Mouse (Mus musculus): ENCODE results near the gene Rnf38. TPM values are rescaled to one million over a fixed set of nuclear protein-coding genes. Genes with fewer than 3 reads are reported as not detected.
A peak's percentile ranks its signal among the peaks of the same experiment; 100 is the strongest.

The Rnf38 gene
- total RNA-seq, 4 experiments from 2014 or later: 23.2 to 31.2 (median 26.0) TPM

DNA sequence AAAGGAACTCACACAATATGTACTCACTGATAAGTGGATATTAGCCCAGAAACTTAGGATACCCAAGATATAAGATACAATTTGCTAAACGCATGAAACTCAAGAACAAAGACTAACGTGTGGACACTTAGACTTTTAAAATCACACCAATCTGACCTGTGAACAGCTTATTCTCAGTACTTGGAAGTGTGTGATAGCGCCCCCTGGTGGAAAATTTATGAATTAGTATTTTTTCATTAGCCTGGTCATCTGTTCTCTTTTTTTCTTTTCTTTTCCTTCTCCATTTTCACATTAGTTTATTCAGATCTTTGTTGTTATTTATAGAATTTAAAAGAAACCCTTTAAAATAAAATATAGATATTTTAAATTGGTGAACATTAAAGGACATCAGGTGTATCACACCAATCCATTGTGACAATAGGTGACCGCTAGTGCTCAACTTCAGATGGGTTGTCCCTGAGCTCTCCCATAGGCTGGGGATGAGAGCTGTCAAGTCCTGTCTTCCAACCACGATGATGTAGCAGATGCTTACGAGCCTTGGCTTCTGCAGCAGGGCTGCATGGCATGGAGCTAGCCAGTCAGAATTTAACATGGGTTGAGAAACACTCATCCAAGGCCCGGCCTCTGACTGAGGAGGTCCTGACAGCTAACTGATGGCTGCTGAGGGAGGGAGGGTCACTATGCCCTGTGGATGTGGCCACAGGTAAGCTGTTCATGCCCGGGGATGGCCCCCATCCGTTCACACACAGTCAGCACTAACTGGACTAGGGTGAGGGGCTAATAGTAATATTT is 114.0 kb downstream of the Rnf38 start:
- DNase-seq (ENCODE audit: low spot score): peak; percentile 69

GRCm38 (mm10) chr4:44115046-44115445 is 118.5 kb downstream of the Rnf38 start:
- no peak for DNase-seq (ENCODE audit: low spot score)

GRCm38 (mm10) chr4:44113393-44114138 is 120.0 kb downstream of the Rnf38 start:
- no peak for DNase-seq (ENCODE audit: low spot score)

- peak; percentile 35 for DNase-seq (ENCODE audit: low spot score)
These were observed 120.8 kb downstream of the Rnf38 start for GRCm38 (mm10) chr4:44112741-44113140.

- no peak for DNase-seq (ENCODE audit: low spot score)
These were observed 122.8 kb downstream of the Rnf38 start for GRCm38 (mm10) chr4:44110771-44111170.

GRCm38 (mm10) chr4:44108297-44108696 is 125.3 kb downstream of the Rnf38 start:
- DNase-seq (ENCODE audit: low spot score): no peak

- peak; percentile 10 for DNase-seq (ENCODE audit: low spot score)
These were observed 126.2 kb downstream of the Rnf38 start for GRCm38 (mm10) chr4:44107339-44107738.

DNA sequence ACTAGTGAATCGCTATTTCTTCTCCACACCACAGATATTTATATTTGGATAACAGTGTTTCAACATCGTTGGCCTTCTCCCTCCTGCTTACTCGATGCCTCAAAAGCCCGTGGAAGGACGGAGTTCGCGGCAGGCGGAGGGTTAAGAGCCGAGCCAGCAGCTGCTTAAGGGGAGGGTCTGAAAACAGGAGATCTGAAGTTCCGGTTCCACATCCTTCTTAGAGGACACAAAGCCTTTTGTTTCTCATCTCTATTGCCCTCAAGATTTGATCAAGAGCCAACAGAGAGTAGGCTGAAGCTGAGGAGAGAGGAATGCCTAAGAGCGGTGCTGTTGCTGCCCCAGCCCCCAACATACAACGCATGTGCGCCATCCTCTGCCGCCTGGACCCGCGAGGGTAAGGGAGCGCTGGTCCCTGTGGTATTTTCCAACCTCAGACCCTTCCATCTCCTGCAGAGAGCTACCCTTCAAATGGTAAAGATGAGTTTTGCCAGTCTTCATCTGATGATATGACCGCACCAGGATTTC is 127.2 kb downstream of the Rnf38 start:
- DNase-seq (ENCODE audit: low spot score): peak; percentile 9

- DNase-seq (ENCODE audit: low spot score): peak; percentile 17
These were observed 129.2 kb downstream of the Rnf38 start for GRCm38 (mm10) chr4:44104195-44104917.

DNA sequence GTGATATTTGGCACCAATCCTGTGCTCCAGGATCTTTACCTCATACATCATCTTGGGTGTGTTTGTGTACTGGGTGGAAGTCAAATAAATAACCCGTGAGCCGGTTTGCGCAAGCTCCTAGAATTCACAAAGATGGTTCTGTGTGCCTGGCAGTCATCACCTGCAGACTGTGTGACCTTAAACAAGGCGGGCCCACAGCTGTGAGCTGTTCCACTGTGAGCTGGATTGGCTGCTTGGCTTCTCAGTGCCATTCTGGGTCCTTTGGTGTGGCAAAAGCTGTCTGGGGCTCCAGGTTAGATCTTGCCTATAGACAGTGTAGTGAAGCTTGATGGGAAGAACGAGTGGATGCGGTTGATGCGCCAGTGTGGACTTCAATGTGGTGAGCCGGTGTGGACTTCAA is 130.0 kb downstream of the Rnf38 start:
- DNase-seq (ENCODE audit: low spot score): no peak

- no peak for DNase-seq (ENCODE audit: low spot score)
These were observed 135.8 kb downstream of the Rnf38 start for GRCm38 (mm10) chr4:44097576-44098335.

DNA sequence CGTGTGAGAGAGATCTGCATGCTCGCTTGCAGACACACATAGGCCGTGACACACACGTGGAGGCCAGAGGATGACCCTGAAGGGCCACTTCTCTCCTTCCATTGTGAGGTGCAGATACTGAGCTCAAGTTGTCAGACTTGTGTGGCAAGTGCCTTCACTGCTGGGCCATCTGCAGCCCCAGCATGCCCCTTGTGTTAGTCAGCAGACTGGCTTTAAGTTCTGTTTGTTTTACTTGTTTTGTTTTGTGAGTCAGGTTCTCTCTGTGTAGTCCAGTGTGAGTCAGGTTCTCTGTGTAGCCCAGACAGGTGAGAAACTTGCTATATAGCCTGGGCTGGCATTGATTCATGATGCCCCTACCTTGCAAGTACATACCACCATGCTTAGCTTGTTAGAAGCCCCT is 139.1 kb downstream of the Rnf38 start:
- DNase-seq (ENCODE audit: low spot score): no peak

GRCm38 (mm10) chr4:44092359-44092758 is 141.2 kb downstream of the Rnf38 start:
- DNase-seq (ENCODE audit: low spot score): no peak

GRCm38 (mm10) chr4:44085566-44085965 is 148.0 kb downstream of the Rnf38 start:
- DNase-seq (ENCODE audit: low spot score): no peak

DNA sequence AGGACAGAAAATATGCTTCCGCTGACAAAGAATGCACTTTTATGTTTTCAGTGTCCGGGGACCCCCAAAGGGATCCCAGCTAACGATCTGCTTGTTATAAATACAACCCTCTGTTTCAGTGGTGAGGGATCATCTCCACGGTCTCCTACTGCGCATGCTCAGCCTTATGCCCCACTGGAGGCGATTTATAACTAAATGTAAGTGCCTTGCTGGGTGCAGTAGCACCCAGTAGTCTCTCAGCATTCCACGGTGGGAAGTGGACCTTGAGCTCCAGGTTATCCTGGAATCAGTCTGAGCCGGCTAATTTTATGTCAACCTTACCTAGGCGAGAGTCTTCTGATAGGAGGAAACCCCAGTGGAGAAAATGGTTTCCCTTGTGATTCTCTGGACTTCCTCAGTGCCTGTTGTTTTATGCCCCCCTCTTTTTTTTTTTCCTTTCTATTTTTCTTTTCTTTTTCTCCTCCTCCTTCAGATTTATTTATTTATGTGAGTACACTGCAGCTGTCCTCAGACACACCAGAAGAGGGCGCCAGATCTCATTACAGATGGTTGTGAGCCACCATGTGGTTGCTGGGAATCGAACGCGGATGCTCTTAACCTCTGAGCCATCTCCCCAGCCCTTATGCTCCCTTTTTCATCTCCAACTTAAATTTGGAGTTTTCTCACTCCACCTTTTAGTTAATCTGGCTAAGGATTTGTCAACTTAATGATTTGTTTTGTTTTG is 148.8 kb downstream of the Rnf38 start:
- DNase-seq (ENCODE audit: low spot score): no peak

DNA sequence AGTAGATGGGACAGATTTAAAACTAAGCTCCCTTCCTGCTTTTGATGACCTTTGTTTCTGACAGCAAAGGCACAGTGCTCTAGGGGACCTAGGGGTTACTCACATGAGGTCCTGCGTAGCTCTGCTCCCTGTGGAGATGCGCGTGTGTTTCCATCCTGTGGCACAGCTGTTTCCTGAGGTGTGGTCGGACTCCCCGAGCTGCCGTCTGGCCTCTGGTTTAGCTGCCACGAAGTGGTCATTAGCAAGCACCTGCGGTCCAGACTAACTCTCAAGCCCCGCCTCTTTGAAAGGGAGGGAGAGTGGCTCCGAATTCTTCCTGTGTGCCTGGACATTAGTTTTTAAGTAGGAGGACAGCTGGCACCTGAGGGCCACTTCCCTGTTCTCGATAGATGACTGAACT is 149.6 kb downstream of the Rnf38 start, which contains the start of gene Gne:
Gne (minus strand) TSS at position 233 of the 400 bp plus-strand sequence.
- DNase-seq (ENCODE audit: low spot score): no peak

GRCm38 (mm10) chr4:44078358-44078933 is 155.1 kb downstream of the Rnf38 start:
- DNase-seq (ENCODE audit: low spot score): no peak
